Mouse (Mus musculus) embryonic facial prominence, embryonic 15.5 days (tissue): ENCODE results near the gene Mef2a. TPM values are rescaled to one million over a fixed set of nuclear protein-coding genes. Genes with fewer than 3 reads are reported as not detected.
"Not testable (repeated sequence)": the region's sequence is repeated elsewhere in the genome, so short reads cannot be mapped to it uniquely, and the experiment has no call there.

Source experiments
- ATAC-seq: fragments of 200-750 bp; cut with Nextera tagmentation; 2 replicates; pipeline ENCODE4 v1.8.0; 2017; ENCODE audit warnings: low read depth, moderate TSS enrichment; ENCODE audit not compliant: insufficient number of reproducible peaks, low FRiP score, low TSS enrichment
- H3K27ac ChIP-seq: fragments of 300-500 bp; sonication (generic); replicated peaks from 2 replicates; pipeline ENCODE4 v1.5.1; 2015; ENCODE audit warnings: mild to moderate bottlenecking, inconsistent platforms
- H3K27me3 ChIP-seq: fragments of 300-500 bp; sonication (generic); 2 replicates; pipeline ENCODE4 v1.6.1; 2015; ENCODE audit warnings: inconsistent platforms
- H3K36me3 ChIP-seq: fragments of 300-500 bp; sonication (generic); 2 replicates; pipeline ENCODE4 v1.6.1; 2015; ENCODE audit warnings: mild to moderate bottlenecking, inconsistent platforms
- H3K4me1 ChIP-seq: fragments of 300-500 bp; sonication (generic); 2 replicates; pipeline ENCODE4 v1.6.1; 2015; ENCODE audit warnings: inconsistent platforms
- H3K4me2 ChIP-seq: fragments of 300-500 bp; sonication (generic); replicated peaks from 2 replicates; pipeline ENCODE4 v1.6.1; 2015; ENCODE audit warnings: mild to moderate bottlenecking, inconsistent platforms
- H3K4me3 ChIP-seq: fragments of 300-500 bp; sonication (generic); replicated peaks from 2 replicates; pipeline ENCODE4 v1.5.1; 2015; ENCODE audit warnings: mild to moderate bottlenecking, inconsistent platforms
- H3K9ac ChIP-seq: fragments of 300-500 bp; sonication (generic); 2 replicates; pipeline ENCODE4 v1.6.1; 2015; ENCODE audit warnings: inconsistent platforms
- H3K9me3 ChIP-seq: fragments of 300-500 bp; sonication (generic); replicated peaks from 2 replicates; pipeline ENCODE4 v1.6.1; 2016; ENCODE audit warnings: inconsistent platforms
- WGBS: fragments of 180-500 bp; shearing (Covaris S2); methylation state at CpG from one replicate; pipeline ENCODE4 v1.1.7; 2015; 5-methylcytosine and 5-hydroxymethylcytosine counted together
- polyA plus RNA-seq: library from polyadenylated mRNA; unstranded; fragments of >200 nt; fragmentation: Nextera tagmentation; extraction: Ambion mirVana; gene quantifications from 2 replicates; pipeline ENCODE4 v1.2.1, GENCODE M21; 2015

Gene Mef2a
- polyA plus RNA-seq, 1 experiment from 2014 or later, result 50.3 TPM

GRCm38 (mm10) chr7:67308102-67308501 lies 64.6 kb downstream of the Mef2a start:
- peaks cover 15% of the 10 kb centered on the region for H3K36me3 ChIP-seq
- ATAC-seq, result no peak
- no peaks in the 10 kb centered on the region for H3K9me3 ChIP-seq
- 84% methylated on average over 2 of the region's 2 CpGs for WGBS
- no peaks in the 10 kb centered on the region for H3K27me3 ChIP-seq
- no peak overlapping the region for H3K9ac ChIP-seq
- no peak overlapping the region for H3K4me2 ChIP-seq
- H3K27ac ChIP-seq, result no peak overlapping the region
- no peaks in the 10 kb centered on the region for H3K4me1 ChIP-seq
- no peak overlapping the region for H3K4me3 ChIP-seq

- Histone ChIP-seq H3K4me2 (no peak overlapping the region), H3K9ac (no peak overlapping the region), H3K27me3 (no peaks in the 10 kb centered on the region), H3K27ac (no peak overlapping the region), H3K4me1 (no peaks in the 10 kb centered on the region), H3K36me3 (peaks cover 15% of the 10 kb centered on the region), H3K9me3 (no peaks in the 10 kb centered on the region), H3K4me3 (no peak overlapping the region)
- no peak for ATAC-seq
- WGBS, result 90% methylated on average over 3 of the region's 3 CpGs
Measured at GRCm38 (mm10) chr7:67307078-67307477, 65.6 kb downstream of the Mef2a start.

- 77% methylated on average over 3 of the region's 3 CpGs for WGBS
- no peak for ATAC-seq
- no peak overlapping the region for H3K4me3 ChIP-seq
- H3K36me3 ChIP-seq, result peaks cover 11% of the 10 kb centered on the region
- no peaks in the 10 kb centered on the region for H3K9me3 ChIP-seq
- no peak overlapping the region for H3K27ac ChIP-seq
- no peaks in the 10 kb centered on the region for H3K4me1 ChIP-seq
- H3K9ac ChIP-seq, result no peak overlapping the region
- H3K4me2 ChIP-seq, result no peak overlapping the region
- no peaks in the 10 kb centered on the region for H3K27me3 ChIP-seq
Measured at GRCm38 (mm10) chr7:67304937-67305336, 67.7 kb downstream of the Mef2a start.

- H3K36me3 ChIP-seq, result no peaks in the 10 kb centered on the region
- ATAC-seq, result no peak
- H3K9me3 ChIP-seq, result no peaks in the 10 kb centered on the region
- no peaks in the 10 kb centered on the region for H3K4me1 ChIP-seq
- H3K27me3 ChIP-seq, result no peaks in the 10 kb centered on the region
- H3K4me2 ChIP-seq, result no peak overlapping the region
- H3K9ac ChIP-seq, result no peak overlapping the region
- no peak overlapping the region for H3K27ac ChIP-seq
- 91% methylated on average over 1 of the region's 1 CpGs for WGBS
- no peak overlapping the region for H3K4me3 ChIP-seq
Measured at GRCm38 (mm10) chr7:67296419-67296818, 76.2 kb downstream of the Mef2a start.

- peaks cover 3% of the 10 kb centered on the region; the same call in 1 of the 2 replicates for H3K36me3 ChIP-seq
- H3K9ac ChIP-seq, result no peak overlapping the region
- ATAC-seq, result no peak
Measured at GRCm38 (mm10) chr7:67291356-67291755, 81.3 kb downstream of the Mef2a start.

GRCm38 (mm10) chr7:67287456-67287855 lies 85.2 kb downstream of the Mef2a start:
- Histone ChIP-seq H3K27me3 (no peaks in the 10 kb centered on the region), H3K4me2 (no peak overlapping the region), H3K9ac (no peak overlapping the region), H3K9me3 (no peaks in the 10 kb centered on the region), H3K36me3 (peaks cover 3% of the 10 kb centered on the region; the same call in 1 of the 2 replicates), H3K27ac (no peak overlapping the region), H3K4me3 (no peak overlapping the region), H3K4me1 (no peaks in the 10 kb centered on the region)
- 71% methylated on average over 4 of the region's 4 CpGs for WGBS
- ATAC-seq, result no peak

More at GRCm38 (mm10) chr7:67291356-67291755, 81.3 kb downstream of the Mef2a start:
- 53% methylated on average over 1 of the region's 1 CpGs for WGBS
- H3K4me1 ChIP-seq, result no peaks in the 10 kb centered on the region
- H3K27ac ChIP-seq, result no peak overlapping the region
- no peaks in the 10 kb centered on the region for H3K9me3 ChIP-seq
- H3K4me2 ChIP-seq, result no peak overlapping the region
- H3K27me3 ChIP-seq, result no peaks in the 10 kb centered on the region
- no peak overlapping the region for H3K4me3 ChIP-seq

GRCm38 (mm10) chr7:67283581-67283980 lies 89.1 kb downstream of the Mef2a start:
- Histone ChIP-seq H3K9me3 (no peaks in the 10 kb centered on the region), H3K27ac (no peak overlapping the region), H3K27me3 (no peaks in the 10 kb centered on the region), H3K36me3 (peaks cover 3% of the 10 kb centered on the region; the same call in 1 of the 2 replicates), H3K4me1 (no peaks in the 10 kb centered on the region), H3K4me3 (no peak overlapping the region), H3K9ac (no peak overlapping the region), H3K4me2 (no peak overlapping the region)
- no peak for ATAC-seq
- WGBS, result 93% methylated on average over 6 of the region's 6 CpGs

GRCm38 (mm10) chr7:67270447-67270846 lies 102.2 kb downstream of the Mef2a start:
- H3K4me3 ChIP-seq, H3K4me1 ChIP-seq, H3K27ac ChIP-seq, H3K9ac ChIP-seq, H3K36me3 ChIP-seq, H3K27me3 ChIP-seq, H3K9me3 ChIP-seq, ATAC-seq, H3K4me2 ChIP-seq: not testable (repeated sequence)
- WGBS, result 93% methylated on average over 4 of the region's 4 CpGs

GRCm38 (mm10) chr7:67259828-67260563 lies 112.7 kb downstream of the Mef2a start:
- no peak overlapping the region for H3K4me2 ChIP-seq
- peaks cover 29% of the 10 kb centered on the region for H3K36me3 ChIP-seq
- no peak overlapping the region for H3K27ac ChIP-seq
- H3K4me3 ChIP-seq, result no peak overlapping the region
- WGBS, result 58% methylated on average over 4 of the region's 4 CpGs
- no peaks in the 10 kb centered on the region for H3K4me1 ChIP-seq
- no peak overlapping the region for H3K9ac ChIP-seq
- no peaks in the 10 kb centered on the region for H3K27me3 ChIP-seq
- H3K9me3 ChIP-seq, result no peaks in the 10 kb centered on the region
- ATAC-seq, result no peak

- WGBS, result 57% methylated on average over 2 of the region's 2 CpGs
- Histone ChIP-seq H3K4me1 (no peaks in the 10 kb centered on the region), H3K27me3 (no peaks in the 10 kb centered on the region), H3K4me3 (no peak overlapping the region), H3K4me2 (no peak overlapping the region), H3K9me3 (no peaks in the 10 kb centered on the region), H3K9ac (no peak overlapping the region), H3K36me3 (peaks cover 17% of the 10 kb centered on the region; the same call in 1 of the 2 replicates), H3K27ac (no peak overlapping the region)
- ATAC-seq, result no peak
Measured at GRCm38 (mm10) chr7:67246067-67246466, 126.6 kb downstream of the Mef2a start.

GRCm38 (mm10) chr7:67245255-67245654 lies 127.4 kb downstream of the Mef2a start:
- H3K9me3 ChIP-seq, result no peaks in the 10 kb centered on the region
- no peak overlapping the region for H3K4me3 ChIP-seq
- no peak for ATAC-seq
- H3K4me2 ChIP-seq, result no peak overlapping the region
- H3K27me3 ChIP-seq, result no peaks in the 10 kb centered on the region
- no peak overlapping the region for H3K27ac ChIP-seq
- H3K4me1 ChIP-seq, result no peaks in the 10 kb centered on the region
- 87% methylated on average over 1 of the region's 1 CpGs for WGBS
- no peak overlapping the region for H3K9ac ChIP-seq
- peaks cover 17% of the 10 kb centered on the region; the same call in 1 of the 2 replicates for H3K36me3 ChIP-seq

GRCm38 (mm10) chr7:67243894-67244282 lies 128.8 kb downstream of the Mef2a start:
- Histone ChIP-seq H3K9me3 (no peaks in the 10 kb centered on the region), H3K4me3 (no peak overlapping the region), H3K27me3 (no peaks in the 10 kb centered on the region), H3K36me3 (peaks cover 10% of the 10 kb centered on the region; the same call in 1 of the 2 replicates), H3K4me2 (no peak overlapping the region), H3K27ac (no peak overlapping the region), H3K4me1 (no peaks in the 10 kb centered on the region), H3K9ac (no peak overlapping the region)
- 50% methylated on average over 4 of the region's 4 CpGs for WGBS
- no peak for ATAC-seq
